Comparison of ENCODE assay signal across 7 mouse cellular contexts in genomic region chr11:102924557-102925350, GRCm38 (mm10). TPM values are rescaled to one million over a fixed set of nuclear protein-coding genes. Genes with fewer than 3 reads are reported as not detected.
DNase-seq lines count a peak whose midpoint lies in the region; ATAC-seq lines count a peak whose summit lies in the region.

Gene Kif18b (minus strand): TSS chr11:102925124.

- no peaks in the 10 kb centered on the region for H3K9me3 ChIP-seq in embryonic facial prominence, embryonic 12.5 days
- H3K9me3 ChIP-seq in limb, embryonic 11.5 days (ENCODE audit: control insufficient read depth, low read length) = no peaks in the 10 kb centered on the region
- H3K9me3 ChIP-seq in midbrain, embryonic 14.5 days (ENCODE audit: control insufficient read depth, low read length) = no peaks in the 10 kb centered on the region

- H3K36me3 ChIP-seq in embryonic facial prominence, embryonic 12.5 days = 0 out of 2 replicates have a peak, but pooled peaks cover 3% of the 10 kb centered on the region
- H3K36me3 ChIP-seq in limb, embryonic 11.5 days (ENCODE audit: control insufficient read depth, insufficient read depth, low read length) = peaks cover 5% of the 10 kb centered on the region
- no peaks in the 10 kb centered on the region for H3K36me3 ChIP-seq in midbrain, embryonic 14.5 days (ENCODE audit: control insufficient read depth, insufficient read depth, low read length)

- peak within 1 kb of the TSS; percentile 81 for H3K4me3 ChIP-seq in embryonic facial prominence, embryonic 12.5 days
- peak within 1 kb of the TSS; percentile 84 for H3K4me3 ChIP-seq in limb, embryonic 11.5 days (ENCODE audit: low read depth, low read length)
- H3K4me3 ChIP-seq in midbrain, embryonic 14.5 days (replicated peaks; ENCODE audit: low read depth, low read length) = peak within 1 kb of the TSS; percentile 51

- ATAC-seq in embryonic facial prominence, embryonic 12.5 days (ENCODE audit: insufficient number of reproducible peaks, insufficient read depth, low FRiP score, low TSS enrichment) = peak; percentile 93
- peak; percentile 92 for ATAC-seq in limb, embryonic 11.5 days (ENCODE audit: insufficient number of reproducible peaks, low FRiP score, low TSS enrichment, low read depth)
- peak; percentile 78; the same call in 1 of the 2 replicates for ATAC-seq in midbrain, embryonic 14.5 days (ENCODE audit: low FRiP score, low TSS enrichment)

- peak within 1 kb of the TSS; percentile 77 for H3K9ac ChIP-seq in embryonic facial prominence, embryonic 12.5 days
- H3K9ac ChIP-seq in limb, embryonic 11.5 days (ENCODE audit: low read length) = peak within 1 kb of the TSS; percentile 84
- H3K9ac ChIP-seq in midbrain, embryonic 14.5 days (replicated peaks; ENCODE audit: low read length) = peak within 1 kb of the TSS; percentile 40; the same call in 1 of the 2 replicates

- H3K4me2 ChIP-seq in embryonic facial prominence, embryonic 12.5 days (replicated peaks) = peak within 1 kb of the TSS; percentile 72
- peak within 1 kb of the TSS; percentile 74 for H3K4me2 ChIP-seq in limb, embryonic 11.5 days (ENCODE audit: low read depth, severe bottlenecking)
- H3K4me2 ChIP-seq in midbrain, embryonic 14.5 days (ENCODE audit: low read length) = peak within 1 kb of the TSS; percentile 77

- WGBS in embryonic facial prominence, embryonic 12.5 days = under 1% methylated on average over 62 of the region's 62 CpGs
- WGBS in limb, embryonic 11.5 days = under 1% methylated on average over 62 of the region's 62 CpGs
- under 1% methylated on average over 62 of the region's 62 CpGs for WGBS in midbrain, embryonic 14.5 days

- H3K4me1 ChIP-seq in embryonic facial prominence, embryonic 12.5 days = peaks cover 19% of the 10 kb centered on the region
- 0 out of 2 replicates have a peak, but pooled peaks cover 10% of the 10 kb centered on the region for H3K4me1 ChIP-seq in limb, embryonic 11.5 days (ENCODE audit: control insufficient read depth, insufficient read depth, low read length)
- H3K4me1 ChIP-seq in midbrain, embryonic 14.5 days (ENCODE audit: control insufficient read depth, insufficient read depth, low read length) = peaks cover 13% of the 10 kb centered on the region; the same call in 1 of the 2 replicates

- peak; percentile 95 for DNase-seq in adrenal gland, postnatal 25 days
- peak; percentile 100 for DNase-seq in heart, adult 11 months
- peak; percentile 93 for DNase-seq in kidney, adult 18-20 months
- DNase-seq in limb, embryonic 11.5 days (ENCODE audit: low spot score) = peak; percentile 98
- peak; percentile 99 for DNase-seq in midbrain, embryonic 14.5 days
- DNase-seq in spleen, adult 18-20 months = peak; percentile 83 to 88

- H3K27ac ChIP-seq in embryonic facial prominence, embryonic 12.5 days = peak within 1 kb of the TSS; percentile 95
- peak within 1 kb of the TSS; percentile 88 for H3K27ac ChIP-seq in limb, embryonic 11.5 days (replicated peaks; ENCODE audit: low read depth, low read length)
- H3K27ac ChIP-seq in midbrain, embryonic 14.5 days (replicated peaks; ENCODE audit: low read depth, low read length) = peak within 1 kb of the TSS; percentile 83

- H3K27me3 ChIP-seq in embryonic facial prominence, embryonic 12.5 days = no peaks in the 10 kb centered on the region
- no peaks in the 10 kb centered on the region for H3K27me3 ChIP-seq in limb, embryonic 11.5 days (ENCODE audit: control insufficient read depth, insufficient read depth, low read length)
- H3K27me3 ChIP-seq in midbrain, embryonic 14.5 days (ENCODE audit: control insufficient read depth, insufficient read depth, low read length) = no peaks in the 10 kb centered on the region

RNA-seq across cellular contexts. Expression of gene Kif18b, which starts in this region (rescaled TPM):
- 4.1 and 5.3 TPM in 2 replicates for total RNA-seq in adrenal gland, postnatal 25 days (2021)
- 10.3 and 10.6 TPM in 2 replicates for polyA plus RNA-seq in embryonic facial prominence, embryonic 12.5 days (2016; fragmentation: Nextera tagmentation; extraction: Ambion mirVana)
- polyA plus RNA-seq in limb, embryonic 11.5 days (2014; fragmentation: Nextera tagmentation; extraction: Ambion mirVana) = 10.6 and 10.8 TPM in 2 replicates
- polyA plus RNA-seq in midbrain, embryonic 14.5 days (2014; fragmentation: Nextera tagmentation; extraction: Ambion mirVana) = 1.9 TPM in 2 replicates

Comparison
In these comparisons a context has a peak if more than half of its experiments do, and no peak if none do; other contexts are left out.
1. Peak in every context shown above with its lines: DNase-seq, ATAC-seq, H3K4me3 ChIP-seq and H3K27ac ChIP-seq.